Mouse (Mus musculus): ENCODE results near the gene Uck1. TPM values are rescaled to one million over a fixed set of nuclear protein-coding genes. Genes with fewer than 3 reads are reported as not detected.

Gene Uck1
- polyA plus RNA-seq, 1 experiment from 2014 or later = 28.5 TPM

GRCm38 (mm10) chr2:32235886-32236759 is 23.8 kb downstream of the Uck1 start, which contains the start of gene Pomt1:
Gene Pomt1 (plus strand): TSS chr2:32236590.
- peak; percentile 92 for ATAC-seq (ENCODE audit: low read depth)
- under 1% methylated on average over 54 of the region's 54 CpGs for WGBS (ENCODE audit: insufficient replicate concordance)
- H3K27ac ChIP-seq (ENCODE audit: low read length) = peak within 1 kb of the TSS; percentile 81
- peak within 1 kb of the TSS; percentile 77 for H3K4me3 ChIP-seq (ENCODE audit: low read depth, low read length)
- peak within 1 kb of the TSS; percentile 83 for H3K9ac ChIP-seq (ENCODE audit: low read depth, low read length)
- no peaks in the 10 kb centered on the region for H3K27me3 ChIP-seq (ENCODE audit: control insufficient read depth, insufficient read depth, low read depth, low read length)
- H3K4me1 ChIP-seq (ENCODE audit: control insufficient read depth, low read depth, low read length) = peaks cover 20% of the 10 kb centered on the region
- H3K4me2 ChIP-seq (ENCODE audit: low read depth, low read length) = peak within 1 kb of the TSS; percentile 94
- H3K9me3 ChIP-seq (replicated peaks; ENCODE audit: control insufficient read depth, low read length) = no peaks in the 10 kb centered on the region
- H3K36me3 ChIP-seq (ENCODE audit: control insufficient read depth, insufficient read depth) = peaks cover 11% of the 10 kb centered on the region

GRCm38 (mm10) chr2:32235433-32235832 is 24.5 kb downstream of the Uck1 start:
- Histone ChIP-seq H3K4me3 (ENCODE audit: low read depth, low read length) (peak overlapping the region; percentile 77), H3K9me3 (replicated peaks; ENCODE audit: control insufficient read depth, low read length) (no peaks in the 10 kb centered on the region), H3K27me3 (ENCODE audit: control insufficient read depth, insufficient read depth, low read depth, low read length) (no peaks in the 10 kb centered on the region), H3K4me1 (ENCODE audit: control insufficient read depth, low read depth, low read length) (peaks cover 20% of the 10 kb centered on the region), H3K9ac (ENCODE audit: low read depth, low read length) (peak overlapping the region; percentile 83), H3K4me2 (ENCODE audit: low read depth, low read length) (peak overlapping the region; percentile 94), H3K27ac (ENCODE audit: low read length) (no peak overlapping the region; the same call in 1 of the 2 replicates), H3K36me3 (ENCODE audit: control insufficient read depth, insufficient read depth) (peaks cover 14% of the 10 kb centered on the region)
- WGBS (ENCODE audit: insufficient replicate concordance) = 22% methylated on average over 7 of the region's 7 CpGs
- ATAC-seq (ENCODE audit: low read depth) = no peak

- no peak for ATAC-seq (ENCODE audit: low read depth)
- WGBS (ENCODE audit: insufficient replicate concordance) = 84% methylated on average over 10 of the region's 10 CpGs
Measured at GRCm38 (mm10) chr2:32222057-32222456, 37.9 kb downstream of the Uck1 start.

GRCm38 (mm10) chr2:32221577-32221976 is 38.4 kb downstream of the Uck1 start:
- no peak for ATAC-seq (ENCODE audit: low read depth)
- Histone ChIP-seq H3K36me3 (ENCODE audit: control insufficient read depth, insufficient read depth) (peaks cover 68% of the 10 kb centered on the region), H3K27ac (ENCODE audit: low read length) (no peak overlapping the region), H3K4me2 (ENCODE audit: low read depth, low read length) (no peak overlapping the region), H3K4me1 (ENCODE audit: control insufficient read depth, low read depth, low read length) (no peaks in the 10 kb centered on the region), H3K9ac (ENCODE audit: low read depth, low read length) (no peak overlapping the region), H3K27me3 (ENCODE audit: control insufficient read depth, insufficient read depth, low read depth, low read length) (no peaks in the 10 kb centered on the region), H3K4me3 (ENCODE audit: low read depth, low read length) (no peak overlapping the region), H3K9me3 (replicated peaks; ENCODE audit: control insufficient read depth, low read length) (no peaks in the 10 kb centered on the region)
- 77% methylated on average over 7 of the region's 7 CpGs for WGBS (ENCODE audit: insufficient replicate concordance)

More at GRCm38 (mm10) chr2:32222057-32222456, 37.9 kb downstream of the Uck1 start:
- Histone ChIP-seq H3K4me1 (ENCODE audit: control insufficient read depth, low read depth, low read length) (no peaks in the 10 kb centered on the region), H3K9me3 (replicated peaks; ENCODE audit: control insufficient read depth, low read length) (no peaks in the 10 kb centered on the region), H3K36me3 (ENCODE audit: control insufficient read depth, insufficient read depth) (peaks cover 68% of the 10 kb centered on the region), H3K4me2 (ENCODE audit: low read depth, low read length) (no peak overlapping the region), H3K9ac (ENCODE audit: low read depth, low read length) (no peak overlapping the region), H3K27me3 (ENCODE audit: control insufficient read depth, insufficient read depth, low read depth, low read length) (no peaks in the 10 kb centered on the region), H3K27ac (ENCODE audit: low read length) (no peak overlapping the region), H3K4me3 (ENCODE audit: low read depth, low read length) (no peak overlapping the region)

GRCm38 (mm10) chr2:32220969-32221368 is 39.0 kb downstream of the Uck1 start:
- 87% methylated on average over 10 of the region's 10 CpGs for WGBS (ENCODE audit: insufficient replicate concordance)
- ATAC-seq (ENCODE audit: low read depth) = no peak
- Histone ChIP-seq H3K27ac (ENCODE audit: low read length) (no peak overlapping the region), H3K9ac (ENCODE audit: low read depth, low read length) (no peak overlapping the region), H3K9me3 (replicated peaks; ENCODE audit: control insufficient read depth, low read length) (no peaks in the 10 kb centered on the region), H3K36me3 (ENCODE audit: control insufficient read depth, insufficient read depth) (peaks cover 69% of the 10 kb centered on the region), H3K4me3 (ENCODE audit: low read depth, low read length) (no peak overlapping the region), H3K27me3 (ENCODE audit: control insufficient read depth, insufficient read depth, low read depth, low read length) (no peaks in the 10 kb centered on the region), H3K4me2 (ENCODE audit: low read depth, low read length) (no peak overlapping the region), H3K4me1 (ENCODE audit: control insufficient read depth, low read depth, low read length) (no peaks in the 10 kb centered on the region)

- H3K4me1 ChIP-seq (ENCODE audit: control insufficient read depth, low read depth, low read length) = no peaks in the 10 kb centered on the region
- 83% methylated on average over 6 of the region's 6 CpGs for WGBS (ENCODE audit: insufficient replicate concordance)
- H3K4me3 ChIP-seq (ENCODE audit: low read depth, low read length) = no peak overlapping the region
- H3K27me3 ChIP-seq (ENCODE audit: control insufficient read depth, insufficient read depth, low read depth, low read length) = no peaks in the 10 kb centered on the region
- ATAC-seq (ENCODE audit: low read depth) = no peak
- no peak overlapping the region for H3K27ac ChIP-seq (ENCODE audit: low read length)
- no peak overlapping the region for H3K4me2 ChIP-seq (ENCODE audit: low read depth, low read length)
- peaks cover 68% of the 10 kb centered on the region for H3K36me3 ChIP-seq (ENCODE audit: control insufficient read depth, insufficient read depth)
- no peak overlapping the region for H3K9ac ChIP-seq (ENCODE audit: low read depth, low read length)
- H3K9me3 ChIP-seq (replicated peaks; ENCODE audit: control insufficient read depth, low read length) = no peaks in the 10 kb centered on the region
Measured at GRCm38 (mm10) chr2:32220021-32220420, 39.9 kb downstream of the Uck1 start.

- no peak overlapping the region for H3K4me2 ChIP-seq (ENCODE audit: low read depth, low read length)
- no peaks in the 10 kb centered on the region for H3K27me3 ChIP-seq (ENCODE audit: control insufficient read depth, insufficient read depth, low read depth, low read length)
- no peak overlapping the region for H3K4me3 ChIP-seq (ENCODE audit: low read depth, low read length)
- H3K9me3 ChIP-seq (replicated peaks; ENCODE audit: control insufficient read depth, low read length) = no peaks in the 10 kb centered on the region
- H3K36me3 ChIP-seq (ENCODE audit: control insufficient read depth, insufficient read depth) = peaks cover 70% of the 10 kb centered on the region
- H3K9ac ChIP-seq (ENCODE audit: low read depth, low read length) = no peak overlapping the region
- no peak for ATAC-seq (ENCODE audit: low read depth)
- no peak overlapping the region for H3K27ac ChIP-seq (ENCODE audit: low read length)
- H3K4me1 ChIP-seq (ENCODE audit: control insufficient read depth, low read depth, low read length) = no peaks in the 10 kb centered on the region
- 88% methylated on average over 14 of the region's 14 CpGs for WGBS (ENCODE audit: insufficient replicate concordance)
Measured at GRCm38 (mm10) chr2:32219501-32219900, 40.5 kb downstream of the Uck1 start.

GRCm38 (mm10) chr2:32218541-32219334 is 41.2 kb downstream of the Uck1 start:
- 79% methylated on average over 11 of the region's 11 CpGs for WGBS (ENCODE audit: insufficient replicate concordance)
- Histone ChIP-seq H3K27me3 (ENCODE audit: control insufficient read depth, insufficient read depth, low read depth, low read length) (no peaks in the 10 kb centered on the region), H3K4me1 (ENCODE audit: control insufficient read depth, low read depth, low read length) (no peaks in the 10 kb centered on the region)

More at GRCm38 (mm10) chr2:32218541-32219334, 41.2 kb downstream of the Uck1 start:
- Histone ChIP-seq H3K36me3 (ENCODE audit: control insufficient read depth, insufficient read depth) (peaks cover 70% of the 10 kb centered on the region), H3K27ac (ENCODE audit: low read length) (no peak overlapping the region), H3K4me3 (ENCODE audit: low read depth, low read length) (no peak overlapping the region), H3K9ac (ENCODE audit: low read depth, low read length) (no peak overlapping the region), H3K9me3 (replicated peaks; ENCODE audit: control insufficient read depth, low read length) (no peaks in the 10 kb centered on the region), H3K4me2 (ENCODE audit: low read depth, low read length) (no peak overlapping the region)
- no peak for ATAC-seq (ENCODE audit: low read depth)

Data from liver, embryonic 16.5 days (tissue).